In the genomic region with DNA sequence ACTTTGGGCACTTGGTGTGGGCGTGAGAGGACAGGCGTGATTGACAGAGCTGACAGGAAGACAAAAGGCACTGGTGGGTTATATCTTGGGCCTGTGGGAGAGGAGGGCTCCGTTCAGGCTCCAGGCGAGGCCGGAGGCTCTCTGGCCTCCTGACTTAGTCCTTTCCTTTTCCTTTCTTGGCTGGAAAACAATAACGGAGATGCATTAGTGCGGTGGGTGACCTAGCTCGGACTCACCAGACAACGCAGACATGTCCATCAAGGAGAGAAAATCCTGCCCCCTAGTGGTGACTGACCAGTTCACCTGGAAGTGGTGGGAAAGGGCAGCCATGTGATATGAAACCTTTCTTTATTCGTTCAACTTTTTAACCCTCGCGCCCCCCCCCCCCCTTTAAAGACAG, we compare ENCODE assay signal across 8 mouse cellular contexts. TPM values are rescaled to one million over a fixed set of nuclear protein-coding genes. Genes with fewer than 3 reads are reported as not detected.
A peak's percentile ranks its signal among the peaks of the same experiment; 100 is the strongest.
DNase-seq lines count a peak whose midpoint lies in the region; ATAC-seq lines count a peak whose summit lies in the region.

No protein-coding gene starts in this region.

- H3K27ac ChIP-seq in embryonic facial prominence, embryonic 14.5 days (replicated peaks; ENCODE audit: low read depth, low read length) = no peak overlapping the region
- 0 out of 2 replicates have a peak overlapping the region, but pooled peaks have one; percentile 3 for H3K27ac ChIP-seq in hindbrain, embryonic 13.5 days

- peak overlapping the region; percentile 58 for H3K4me2 ChIP-seq in embryonic facial prominence, embryonic 14.5 days (ENCODE audit: low read depth, low read length)
- H3K4me2 ChIP-seq in hindbrain, embryonic 13.5 days = peak overlapping the region; percentile 79

- H3K4me3 ChIP-seq in embryonic facial prominence, embryonic 14.5 days (ENCODE audit: low read depth, low read length) = peak overlapping the region; percentile 71
- peak overlapping the region; percentile 66 for H3K4me3 ChIP-seq in hindbrain, embryonic 13.5 days

- peaks cover 14% of the 10 kb centered on the region for H3K4me1 ChIP-seq in embryonic facial prominence, embryonic 14.5 days (ENCODE audit: control insufficient read depth, insufficient read depth, low read length)
- peaks cover 54% of the 10 kb centered on the region for H3K4me1 ChIP-seq in hindbrain, embryonic 13.5 days (replicated peaks)

- no peaks in the 10 kb centered on the region for H3K9me3 ChIP-seq in embryonic facial prominence, embryonic 14.5 days (ENCODE audit: control insufficient read depth, low read length)
- H3K9me3 ChIP-seq in hindbrain, embryonic 13.5 days = no peaks in the 10 kb centered on the region

- no peaks in the 10 kb centered on the region for H3K27me3 ChIP-seq in embryonic facial prominence, embryonic 14.5 days (replicated peaks; ENCODE audit: control insufficient read depth, insufficient read depth, low read length)
- peaks cover 21% of the 10 kb centered on the region for H3K27me3 ChIP-seq in hindbrain, embryonic 13.5 days

- peak; percentile 90 for DNase-seq in heart, adult 11 months
- DNase-seq in heart, postnatal 25 days (ENCODE audit: low spot score) = no peak
- peak; percentile 84 for DNase-seq in adrenal gland, postnatal 14 days
- DNase-seq in embryonic facial prominence, embryonic 14.5 days (ENCODE audit: low spot score) = peak; percentile 90
- peak; percentile 72 for DNase-seq in liver
- DNase-seq in naive thymus-derived CD4-positive, alpha-beta T cell, adult 2 months (ENCODE audit: low read depth) = peak; percentile 68

- intact Hi-C loops in heart, postnatal 25 days (cut with DNase I) = loop anchor here (5.0 to 10.0 kb wide), 2 partner anchors 127 to 325 kb away; no protein-coding TSS in a partner anchor

- peaks cover 24% of the 10 kb centered on the region; the same call in 1 of the 2 replicates for H3K36me3 ChIP-seq in embryonic facial prominence, embryonic 14.5 days (ENCODE audit: control insufficient read depth, insufficient read depth, low read length)
- H3K36me3 ChIP-seq in hindbrain, embryonic 13.5 days = peaks cover 19% of the 10 kb centered on the region

- H3K9ac ChIP-seq in embryonic facial prominence, embryonic 14.5 days (ENCODE audit: low read depth, low read length) = peak overlapping the region; percentile 97
- peak overlapping the region; percentile 87; the same call in 1 of the 2 replicates for H3K9ac ChIP-seq in hindbrain, embryonic 13.5 days

- ATAC-seq in embryonic facial prominence, embryonic 14.5 days (ENCODE audit: low read depth) = no peak
- ATAC-seq in hindbrain, embryonic 13.5 days (ENCODE audit: low FRiP score) = no peak
- ATAC-seq in monocyte, adult 5-6 weeks (replicated peaks; ENCODE audit: insufficient number of reproducible peaks, low FRiP score, low TSS enrichment, poor library complexity, severe bottlenecking) = no peak

- 8% methylated on average over 11 of the region's 12 CpGs for WGBS in embryonic facial prominence, embryonic 14.5 days
- 7% methylated on average over 12 of the region's 12 CpGs for WGBS in hindbrain, embryonic 13.5 days

RNA-seq across cellular contexts. Expression of a gene that starts 2.2 kb away (rescaled TPM):
- total RNA-seq in heart, postnatal 25 days (2021) = 1 to 10 TPM; 4.4 TPM
- total RNA-seq in adrenal gland, postnatal 14 days (2021) = 14.6 and 17.5 TPM in 2 replicates
- polyA plus RNA-seq in embryonic facial prominence, embryonic 14.5 days (2014; fragmentation: Nextera tagmentation; extraction: Ambion mirVana) = 700 and 828 TPM in 2 replicates
- polyA plus RNA-seq in hindbrain, embryonic 13.5 days (2015; fragmentation: Nextera tagmentation; extraction: Ambion mirVana) = 313 and 316 TPM in 2 replicates
- 10.2 TPM in 1 of 3 replicates, not detected in the others for total RNA-seq in monocyte, adult 5-6 weeks (2017)

RNA-seq across cellular contexts. Expression of a gene that starts 2.9 kb away (rescaled TPM):
- total RNA-seq in heart, postnatal 25 days (2021) = not detected
- total RNA-seq in adrenal gland, postnatal 14 days (2021) = 1.2 and 1.5 TPM in 2 replicates
- polyA plus RNA-seq in embryonic facial prominence, embryonic 14.5 days (2014; fragmentation: Nextera tagmentation; extraction: Ambion mirVana) = 0.31 and 0.47 TPM in 2 replicates
- polyA plus RNA-seq in hindbrain, embryonic 13.5 days (2015; fragmentation: Nextera tagmentation; extraction: Ambion mirVana) = 1.0 and 1.1 TPM in 2 replicates
- 0.29 TPM in 1 of 3 replicates, not detected in the others for total RNA-seq in monocyte, adult 5-6 weeks (2017)

RNA-seq across cellular contexts. Expression of a gene that starts 15.6 kb away (rescaled TPM):
- total RNA-seq in heart, postnatal 25 days (2021) = not detected
- not detected in 2 replicates for total RNA-seq in adrenal gland, postnatal 14 days (2021)
- 0.70 and 0.76 TPM in 2 replicates for polyA plus RNA-seq in embryonic facial prominence, embryonic 14.5 days (2014; fragmentation: Nextera tagmentation; extraction: Ambion mirVana)
- polyA plus RNA-seq in hindbrain, embryonic 13.5 days (2015; fragmentation: Nextera tagmentation; extraction: Ambion mirVana) = 0.13 and 0.25 TPM in 2 replicates
- 0.29 to 0.97 TPM (median 0.32 TPM) in 3 replicates for total RNA-seq in monocyte, adult 5-6 weeks (2017)

RNA-seq across cellular contexts. Expression of a gene that starts 45.7 kb away (rescaled TPM):
- 10 to 100 TPM; 37.7 to 46.9 TPM for total RNA-seq in heart, postnatal 25 days (2021)
- 56.4 and 79.0 TPM in 2 replicates for total RNA-seq in adrenal gland, postnatal 14 days (2021)
- polyA plus RNA-seq in embryonic facial prominence, embryonic 14.5 days (2014; fragmentation: Nextera tagmentation; extraction: Ambion mirVana) = 44.9 and 47.4 TPM in 2 replicates
- polyA plus RNA-seq in hindbrain, embryonic 13.5 days (2015; fragmentation: Nextera tagmentation; extraction: Ambion mirVana) = 25.0 and 26.0 TPM in 2 replicates
- total RNA-seq in monocyte, adult 5-6 weeks (2017) = 83.0 to 148 TPM (median 110 TPM) in 3 replicates
